Mouse (Mus musculus): Measurements from ENCODE around the gene Morc2a.

DNA sequence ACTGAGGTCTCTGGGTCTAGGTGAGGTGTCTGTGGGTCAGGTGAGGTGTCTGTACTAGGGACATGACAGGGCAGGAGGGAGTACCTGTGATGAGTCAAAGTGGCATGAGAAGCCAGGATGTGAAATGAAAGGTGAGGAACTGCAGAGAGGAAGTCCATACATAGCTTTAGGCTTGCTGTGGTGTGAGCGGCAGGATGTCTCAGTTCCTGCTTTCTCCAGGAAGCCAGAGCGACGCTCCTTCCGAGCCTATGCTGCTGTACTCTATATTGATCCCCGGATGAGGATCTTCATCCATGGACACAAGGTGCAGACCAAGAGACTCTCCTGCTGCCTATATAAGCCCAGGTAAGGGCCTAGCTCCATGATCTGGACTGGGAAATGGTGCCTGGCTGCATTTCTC, 27.4 kb downstream of the Morc2a start:
- TF ChIP-seq CTCF (IDR thresholded peaks at IDR 0.05; ENCODE audit: borderline replicate concordance, insufficient read depth, low read length): no peak
- no peak for TF ChIP-seq POLR2A (IDR thresholded peaks at IDR 0.05; ENCODE audit: low read depth, low read length)
